Mouse (Mus musculus) liver (tissue): Measurements from ENCODE around the gene Stac3.
A peak's percentile ranks its signal among the peaks of the same experiment; 100 is the strongest.

ENCODE experiments used
- DNase-seq: peaks from one replicate; pipeline ENCODE4 v3.0.0-alpha.2; 2020; ENCODE audit warnings: mixed read lengths

Stac3 gene

DNA sequence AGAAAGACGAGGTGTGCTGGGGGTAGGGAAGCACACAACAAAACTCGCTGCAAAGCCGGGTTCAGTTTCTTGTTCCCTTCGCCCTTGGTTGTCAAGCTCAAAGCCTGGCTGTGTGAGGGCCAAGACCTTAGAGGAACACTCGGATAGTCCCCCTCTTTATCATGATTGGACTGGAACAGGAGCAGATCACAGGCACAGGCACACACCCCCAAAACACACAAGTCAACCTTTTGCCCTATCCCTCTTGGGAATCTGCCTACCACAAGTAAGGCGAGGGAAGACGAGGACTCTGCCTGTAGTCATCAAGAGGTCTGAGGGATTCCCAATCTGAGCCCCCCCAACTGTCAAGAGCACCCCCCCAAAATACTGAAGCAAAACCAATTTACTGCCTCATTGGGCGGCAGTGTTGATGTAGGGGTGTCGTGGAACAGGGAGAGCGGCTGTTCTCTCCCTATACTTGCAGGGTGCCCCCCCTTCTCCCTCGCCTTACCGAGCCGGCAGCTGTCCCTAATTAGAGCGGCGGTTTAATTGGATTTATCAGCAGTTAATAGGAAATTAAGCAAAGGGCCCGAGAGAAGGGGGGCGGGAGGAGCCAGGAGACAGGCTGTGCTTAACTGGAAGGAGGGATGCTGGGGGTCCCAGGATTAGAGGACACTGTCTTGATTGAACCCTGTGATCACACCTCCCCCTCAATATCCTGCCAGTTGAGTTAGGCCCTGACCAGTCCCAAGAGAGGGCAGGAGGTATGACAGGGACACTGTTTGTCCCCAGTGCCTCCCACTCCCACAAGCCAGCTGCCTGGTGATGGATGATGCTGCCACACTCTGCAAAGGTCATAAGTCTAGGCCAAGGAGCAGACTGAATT lies 8.6 kb downstream of the Stac3 start:
- no peak for DNase-seq

DNA sequence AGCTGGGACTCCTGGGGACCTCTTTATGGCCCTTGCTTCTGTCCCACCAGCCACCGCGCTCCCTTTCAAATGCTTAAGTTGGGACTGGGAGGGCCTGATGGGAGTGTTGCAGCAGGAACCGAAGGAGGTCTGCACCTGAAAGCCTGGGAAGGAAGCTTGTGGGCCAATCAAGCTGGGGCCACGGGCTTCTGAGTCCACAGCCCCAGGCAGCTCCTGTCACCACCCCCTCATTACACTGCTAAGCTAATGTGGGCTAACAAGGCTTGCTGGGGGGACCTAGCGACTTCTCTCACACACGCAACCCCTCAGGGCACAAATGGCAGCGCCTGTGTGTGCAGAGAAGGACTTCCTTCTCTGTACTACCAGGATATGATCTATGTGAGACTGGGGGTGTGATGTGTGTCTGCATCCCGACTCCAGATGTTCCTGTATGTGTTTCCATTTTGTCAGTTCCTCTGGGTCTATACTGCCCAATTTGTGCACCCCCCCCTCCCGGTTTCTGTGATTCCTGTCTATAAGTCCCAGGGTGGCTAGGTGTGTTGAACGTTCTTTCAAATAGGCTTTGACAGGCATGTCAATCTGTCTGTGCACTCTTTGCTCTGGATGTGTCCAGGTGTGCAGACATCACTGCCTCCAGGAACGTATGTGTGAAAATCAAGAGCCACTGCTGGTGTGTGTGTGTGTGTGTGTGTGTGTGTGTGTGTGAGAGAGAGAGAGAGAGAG lies 9.6 kb downstream of the Stac3 start:
- no peak for DNase-seq

DNA sequence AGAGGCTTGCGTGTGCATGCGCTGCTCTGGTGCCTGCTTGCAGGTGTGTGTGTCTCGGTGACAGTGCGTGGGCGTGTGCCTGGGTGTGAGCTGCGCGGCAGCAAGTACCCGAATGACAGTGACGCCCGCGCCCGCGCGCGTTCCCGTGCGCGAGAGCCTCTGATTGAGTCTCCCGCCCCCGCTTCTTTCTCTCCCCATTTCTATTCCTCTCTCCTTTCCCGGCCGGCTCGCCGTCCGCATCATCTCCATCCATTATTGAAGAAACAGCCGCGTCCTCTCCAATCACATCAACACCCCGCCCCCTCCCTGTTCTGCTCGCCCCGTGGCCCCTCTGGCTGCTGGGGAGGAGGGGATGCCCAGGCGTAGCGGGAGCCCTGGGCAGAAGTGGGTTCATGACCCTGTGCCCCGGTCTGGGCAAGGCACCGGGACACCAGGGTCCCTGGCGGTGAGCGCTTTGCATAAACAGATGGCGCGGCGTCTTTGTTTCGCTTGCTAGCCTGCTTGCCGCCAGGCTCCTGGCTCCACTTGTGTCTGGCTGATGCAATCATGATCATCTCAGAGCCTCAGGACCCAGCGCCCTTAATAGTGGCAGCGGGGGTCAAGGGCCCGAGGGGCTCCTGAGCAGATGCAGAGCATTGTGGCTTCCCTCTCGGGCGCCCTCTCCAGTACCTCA lies 10.3 kb downstream of the Stac3 start:
- DNase-seq: no peak

DNA sequence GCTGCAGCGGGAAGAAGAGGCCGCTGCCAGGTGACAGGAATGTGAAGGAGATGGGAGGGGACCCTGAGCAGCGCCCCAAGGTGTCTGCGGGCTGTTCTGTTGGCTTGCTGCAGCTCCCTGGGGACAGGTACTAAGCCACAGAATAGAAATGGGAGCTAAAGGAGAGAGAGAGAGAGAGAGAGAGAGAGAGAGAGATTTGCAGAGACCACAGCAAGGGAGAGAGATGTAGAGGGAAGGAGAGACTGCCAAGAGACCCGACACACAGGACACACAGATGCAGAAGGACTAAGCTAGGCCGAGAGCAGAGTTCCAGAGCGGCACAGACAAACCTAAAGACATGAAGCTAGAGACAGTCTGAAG lies 10.8 kb downstream of the Stac3 start:
- no peak for DNase-seq

DNA sequence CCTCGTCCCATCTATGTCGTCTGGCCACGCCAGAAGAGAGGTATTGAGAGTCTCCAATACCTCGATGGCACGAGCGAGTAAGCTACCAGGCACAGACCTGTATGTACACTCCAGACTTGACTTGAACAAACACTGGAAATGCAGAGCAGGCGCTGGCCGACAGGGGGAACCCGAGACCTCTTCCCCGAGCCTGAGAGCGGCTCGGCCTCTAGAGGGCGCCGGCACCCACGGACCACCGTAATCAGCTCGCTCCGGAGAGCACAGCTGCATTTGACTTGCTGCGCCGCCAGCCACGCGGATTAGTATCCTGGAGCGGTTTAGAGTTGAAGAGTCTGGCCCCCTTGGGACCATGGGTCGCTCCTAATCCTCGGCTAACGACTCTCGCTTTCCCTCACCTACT lies 11.3 kb downstream of the Stac3 start:
- peak; percentile 92 for DNase-seq

DNA sequence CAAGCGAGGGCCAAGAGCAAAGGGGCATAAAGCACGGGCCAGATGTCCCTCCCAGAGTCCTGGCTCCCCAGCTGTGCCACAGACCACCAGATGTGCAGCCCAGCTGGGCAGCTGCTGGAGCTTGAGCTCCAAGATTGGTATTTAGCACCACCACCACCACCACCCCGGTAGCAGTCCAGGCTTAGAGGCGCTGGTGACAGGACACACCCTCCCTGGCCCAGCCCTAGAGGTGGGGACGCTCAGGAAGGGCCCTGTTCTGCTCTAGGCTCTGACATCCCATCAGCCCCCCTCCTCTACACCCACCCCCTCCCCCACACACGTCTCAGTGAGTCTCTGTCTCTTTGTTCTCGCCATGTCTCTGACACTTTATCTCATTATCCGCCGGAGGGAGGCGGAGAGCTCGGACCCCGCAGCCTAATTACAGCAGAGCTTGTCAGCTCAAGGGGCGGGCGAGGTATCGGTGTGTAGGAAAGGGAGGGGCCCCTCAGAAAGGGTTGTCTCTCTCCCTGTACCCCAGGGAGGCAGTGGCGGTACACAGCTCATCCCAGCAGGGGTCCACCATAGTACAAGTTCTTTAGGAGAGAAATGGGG lies 12.1 kb downstream of the Stac3 start:
- DNase-seq: peak; percentile 61

DNA sequence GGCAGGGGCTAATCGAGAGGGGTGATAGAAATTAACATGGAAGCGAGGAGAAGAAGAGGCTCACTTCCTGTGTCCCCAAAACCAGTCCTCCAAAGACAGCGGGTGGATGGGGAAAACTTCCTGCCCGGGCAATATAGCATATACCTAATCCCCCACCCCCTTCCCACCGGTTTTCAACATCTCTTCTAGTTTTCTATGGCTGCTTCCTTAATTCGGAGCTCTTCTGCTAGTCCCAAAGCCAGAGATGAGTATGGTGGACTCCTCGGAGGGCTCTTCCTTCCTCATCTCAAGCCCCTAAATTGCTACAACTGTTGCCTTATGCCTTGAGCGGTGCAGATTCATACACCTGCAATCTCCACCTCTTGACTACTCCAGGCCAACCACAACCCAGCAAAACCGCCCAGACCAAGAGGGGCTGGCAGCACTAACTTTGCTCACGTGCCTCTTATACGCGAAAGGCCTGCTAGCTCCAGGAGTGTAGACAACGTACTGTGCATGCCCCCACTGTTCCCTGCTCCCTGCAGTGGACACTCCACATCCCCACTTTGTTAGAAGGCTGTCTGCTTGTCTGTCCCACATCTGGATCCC lies 12.7 kb downstream of the Stac3 start:
- DNase-seq: no peak

DNA sequence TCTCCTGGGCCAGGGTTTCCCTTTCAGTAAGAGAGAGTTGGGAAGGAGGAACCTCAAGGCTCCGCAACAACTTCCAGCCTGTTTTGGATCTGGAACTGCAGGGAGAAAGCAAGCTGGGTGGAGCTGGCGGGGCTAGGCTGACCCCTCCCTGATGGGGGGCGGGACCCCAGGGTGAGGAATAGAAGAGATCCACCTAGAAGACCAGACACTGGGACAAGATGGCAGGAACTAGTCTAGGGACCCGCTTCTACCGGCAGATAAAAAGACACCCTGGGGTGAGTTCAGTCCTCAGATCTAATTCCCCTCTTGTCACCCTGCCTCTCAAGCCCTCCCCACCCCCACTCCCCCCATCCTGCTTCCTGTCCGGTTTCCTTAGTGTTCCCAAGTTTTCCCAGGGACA lies 13.3 kb downstream of the Stac3 start, which contains the start of gene Ndufa4l2:
Ndufa4l2 (plus strand) TSS at position 204 of the 400 bp plus-strand sequence.
- DNase-seq: no peak

DNA sequence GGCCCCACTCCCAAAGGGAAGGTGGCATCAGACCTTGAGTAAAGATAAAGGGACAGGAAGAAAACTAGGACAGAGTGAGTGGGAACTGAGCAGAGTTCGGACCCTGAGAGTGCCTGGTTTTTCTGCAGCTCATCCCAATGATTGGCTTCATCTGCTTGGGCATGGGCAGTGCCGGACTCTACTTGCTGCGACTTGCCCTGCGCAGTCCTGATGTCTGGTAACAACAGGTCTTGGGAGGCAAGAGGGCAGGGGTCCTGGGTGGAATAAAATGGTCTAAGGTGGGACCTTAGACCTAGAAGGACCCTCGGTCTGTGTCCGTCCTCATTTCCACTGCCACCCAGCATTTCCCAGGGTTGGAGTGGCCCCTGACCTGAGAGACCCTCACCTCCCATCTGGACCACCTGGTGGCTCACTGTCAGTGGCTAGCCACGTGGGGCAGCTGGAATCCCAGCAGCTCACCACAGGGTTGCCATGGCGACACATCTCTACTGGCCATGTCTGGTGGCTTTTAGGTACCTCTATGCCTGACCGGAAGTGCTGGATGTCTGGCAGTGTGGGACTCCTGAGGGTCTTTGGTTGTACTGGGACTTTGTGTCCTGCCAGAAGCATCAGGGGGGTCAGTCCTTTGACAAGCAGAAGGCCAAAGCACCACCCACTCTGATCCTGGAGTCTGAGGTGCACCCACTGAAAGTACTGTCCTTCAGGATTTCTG lies 13.9 kb downstream of the Stac3 start:
- DNase-seq: no peak

DNA sequence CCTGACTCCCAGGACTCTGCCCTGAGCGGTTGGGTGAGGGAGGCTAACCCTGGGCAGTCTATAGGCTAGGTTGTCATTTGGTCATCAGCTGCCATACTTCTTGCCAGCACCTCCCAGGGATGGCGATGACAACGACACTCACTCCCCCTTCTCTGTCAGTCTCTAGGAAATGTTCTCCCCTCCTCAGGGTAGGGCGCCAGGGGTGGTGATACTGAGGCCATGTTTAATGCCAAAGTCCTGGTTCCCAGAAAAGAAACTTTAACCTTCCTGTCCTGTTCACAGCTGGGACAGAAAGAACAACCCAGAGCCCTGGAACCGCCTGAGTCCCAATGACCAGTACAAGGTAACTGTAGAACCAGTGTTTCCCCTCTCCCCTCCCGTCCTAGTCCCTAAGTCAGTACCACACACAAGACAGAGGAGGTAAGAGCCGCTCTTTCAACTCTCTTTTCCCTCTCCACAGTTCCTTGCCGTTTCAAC lies 14.5 kb downstream of the Stac3 start:
- DNase-seq: no peak

DNA sequence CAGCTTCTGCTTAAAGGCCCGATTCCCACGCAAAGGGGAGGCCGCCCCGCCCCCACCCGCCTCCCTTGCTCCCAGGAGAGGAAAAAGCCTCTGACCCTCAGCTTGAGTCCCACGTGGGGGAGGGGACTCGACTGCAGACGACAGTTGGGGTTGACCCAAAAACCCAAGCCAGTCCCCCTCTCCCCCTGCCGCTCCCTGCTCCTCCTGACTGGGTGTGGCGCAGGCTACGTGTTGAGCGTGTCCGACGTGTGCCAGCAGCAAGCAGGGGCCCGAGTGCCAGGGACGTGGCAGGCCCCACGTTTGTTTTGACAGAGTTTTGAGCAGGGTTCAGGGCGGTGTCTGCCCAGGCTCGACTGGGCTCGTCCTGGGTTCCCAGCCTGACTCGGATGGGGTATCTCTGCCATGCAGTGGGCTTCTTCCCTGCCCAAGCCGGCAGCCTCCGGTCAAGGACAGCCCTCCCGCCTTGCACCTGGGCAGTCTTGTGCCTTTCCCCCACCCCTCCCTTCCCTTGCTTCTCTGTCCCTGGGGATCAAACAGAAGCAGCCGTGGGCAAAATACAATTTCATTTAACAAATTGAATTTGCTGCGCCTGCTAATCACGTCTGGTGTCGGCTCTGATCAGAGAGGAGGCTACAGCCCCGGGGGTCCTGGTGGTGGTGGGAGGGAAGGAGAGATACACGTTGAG lies 15.2 kb downstream of the Stac3 start:
- DNase-seq: peak; percentile 69

DNA sequence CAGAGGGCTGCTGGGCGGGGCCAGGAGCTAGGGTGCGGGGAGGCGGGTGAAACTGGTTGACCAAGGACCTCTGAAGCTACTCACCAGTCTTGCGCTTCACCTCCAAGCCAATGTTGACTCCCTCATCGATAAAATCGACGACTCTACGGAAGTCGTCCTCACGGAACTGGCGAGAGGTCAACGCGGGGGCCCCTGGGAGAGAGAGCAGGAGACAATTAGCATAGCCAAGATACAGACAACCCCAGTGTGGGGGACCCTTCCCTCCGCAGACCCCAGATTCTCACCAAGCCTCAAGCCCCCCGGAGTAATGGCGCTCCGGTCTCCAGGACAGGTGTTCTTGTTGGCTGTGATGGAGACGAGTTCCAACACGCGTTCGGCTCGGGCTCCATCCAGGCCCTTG lies 16.5 kb downstream of the Stac3 start:
- no peak for DNase-seq

DNA sequence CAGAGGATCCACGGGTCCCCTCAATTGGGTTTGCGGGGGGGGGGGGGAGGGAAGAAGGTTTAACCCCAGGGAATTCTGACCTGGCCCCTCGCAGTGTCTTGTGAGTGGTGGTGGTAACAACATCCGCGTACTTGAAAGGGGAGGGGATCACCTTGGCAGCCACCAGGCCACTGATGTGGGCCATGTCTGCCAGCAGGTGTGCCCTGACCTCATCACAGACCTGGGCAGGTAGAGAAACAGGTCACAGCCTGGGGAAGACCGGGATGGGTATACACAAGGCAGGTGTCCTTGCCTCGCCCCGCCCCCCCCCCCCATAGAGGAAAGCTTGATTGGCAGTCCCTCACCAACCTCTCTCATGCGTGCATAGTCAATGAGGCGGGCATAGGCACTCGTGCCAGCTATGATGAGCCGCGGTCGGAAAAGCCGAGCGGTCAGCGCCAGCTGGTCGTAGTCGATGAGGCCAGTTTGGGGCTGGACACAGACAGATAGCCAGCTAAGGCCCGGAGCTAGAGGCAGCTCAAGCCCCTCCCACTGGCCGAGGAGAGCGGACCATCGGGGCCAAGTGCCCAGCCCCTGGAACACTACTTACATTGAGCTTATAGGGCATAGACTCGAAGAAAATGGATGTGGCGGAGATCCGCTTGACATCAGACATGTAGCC lies 17.7 kb downstream of the Stac3 start:
- no peak for DNase-seq

DNA sequence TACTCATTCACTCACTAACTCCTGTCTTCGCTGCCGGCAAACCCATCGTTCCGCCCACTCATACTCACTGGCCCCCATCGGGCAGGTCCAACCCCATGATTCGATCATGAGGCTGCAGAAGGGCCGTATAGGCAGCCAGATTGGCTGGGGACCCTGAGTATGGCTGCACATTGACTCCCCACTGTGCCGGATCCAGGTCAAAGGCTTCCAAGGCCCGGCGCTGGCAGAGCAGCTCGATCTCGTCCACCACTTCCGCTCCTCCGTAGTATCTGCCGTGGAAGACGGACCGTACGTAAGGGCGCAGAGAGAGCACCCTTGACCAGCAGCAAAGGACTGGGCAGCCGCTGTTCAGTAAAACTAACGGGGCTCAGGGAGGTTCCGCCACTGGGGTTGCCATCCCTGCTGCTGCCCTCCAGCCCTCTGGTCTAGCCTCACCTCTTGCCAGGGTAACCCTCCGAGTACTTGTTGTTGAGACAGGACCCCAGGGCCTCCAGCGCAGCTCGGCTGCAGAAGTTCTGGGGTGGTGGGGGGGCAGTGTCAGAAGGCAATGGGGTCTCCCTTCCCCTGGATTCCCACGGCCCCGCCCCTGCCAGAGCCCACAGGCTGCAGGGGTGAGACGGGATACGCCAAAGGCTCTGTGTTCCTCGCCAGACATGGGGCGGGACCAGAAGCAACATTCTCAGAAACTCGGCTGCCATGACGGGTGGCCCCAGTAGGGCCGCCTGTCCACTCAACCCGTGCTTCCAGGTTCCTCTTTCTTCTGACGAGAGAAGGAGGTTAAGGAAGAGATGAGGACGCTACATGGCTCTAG lies 18.6 kb downstream of the Stac3 start:
- no peak for DNase-seq

DNA sequence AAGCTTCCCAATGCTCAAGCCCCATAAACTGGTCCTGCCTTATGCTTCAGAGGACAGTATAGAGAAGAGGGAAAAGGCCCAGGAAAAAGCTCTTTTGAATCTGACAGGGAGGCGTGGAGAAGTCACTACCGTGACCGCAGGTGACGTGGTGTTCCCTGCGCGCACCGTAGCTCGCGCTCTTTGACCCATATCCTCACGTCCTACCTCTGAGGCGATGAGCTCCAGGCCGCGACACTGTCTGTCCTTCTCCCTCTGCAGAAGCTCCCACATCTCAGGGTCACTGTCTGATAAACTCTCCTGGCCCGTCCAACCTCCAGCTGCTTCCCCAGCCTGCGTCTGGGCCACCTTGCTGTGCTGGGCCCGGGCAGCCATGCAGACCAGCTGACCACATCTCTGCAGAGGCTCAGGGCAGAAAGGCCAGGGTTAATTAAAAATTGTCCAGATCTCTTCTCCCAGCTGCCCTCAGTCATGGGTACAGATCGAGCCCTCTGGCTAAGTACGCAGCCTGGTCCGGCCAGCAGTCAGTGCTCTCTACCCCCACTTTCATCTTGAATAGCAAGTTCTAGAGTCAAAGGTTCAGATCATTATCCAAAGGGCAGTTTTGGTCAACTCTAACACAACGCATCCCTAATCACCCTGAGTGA lies 19.4 kb downstream of the Stac3 start:
- DNase-seq: no peak

DNA sequence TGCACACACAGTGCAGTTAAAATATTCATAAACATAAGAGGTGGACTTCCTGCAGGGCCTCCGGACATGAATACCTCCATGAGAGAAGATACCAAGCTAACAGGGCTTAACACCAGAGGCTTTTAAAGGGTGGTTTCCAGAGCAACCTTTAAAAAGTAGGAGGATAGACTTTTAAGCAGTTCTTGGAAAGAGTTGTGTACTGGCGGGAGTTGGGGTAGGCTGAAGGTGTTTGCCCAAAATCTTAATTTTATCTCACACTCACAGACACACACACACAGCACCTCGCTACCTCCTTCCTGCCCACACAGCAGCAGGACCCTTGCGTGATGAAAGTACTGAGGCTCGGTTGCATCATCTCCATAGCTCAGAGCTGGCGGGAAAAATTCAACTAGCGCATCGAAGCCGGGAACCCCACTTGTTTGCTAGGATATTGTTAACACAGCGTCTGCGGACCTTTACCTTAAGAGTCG lies 20.2 kb downstream of the Stac3 start:
- peak; percentile 56 for DNase-seq

DNA sequence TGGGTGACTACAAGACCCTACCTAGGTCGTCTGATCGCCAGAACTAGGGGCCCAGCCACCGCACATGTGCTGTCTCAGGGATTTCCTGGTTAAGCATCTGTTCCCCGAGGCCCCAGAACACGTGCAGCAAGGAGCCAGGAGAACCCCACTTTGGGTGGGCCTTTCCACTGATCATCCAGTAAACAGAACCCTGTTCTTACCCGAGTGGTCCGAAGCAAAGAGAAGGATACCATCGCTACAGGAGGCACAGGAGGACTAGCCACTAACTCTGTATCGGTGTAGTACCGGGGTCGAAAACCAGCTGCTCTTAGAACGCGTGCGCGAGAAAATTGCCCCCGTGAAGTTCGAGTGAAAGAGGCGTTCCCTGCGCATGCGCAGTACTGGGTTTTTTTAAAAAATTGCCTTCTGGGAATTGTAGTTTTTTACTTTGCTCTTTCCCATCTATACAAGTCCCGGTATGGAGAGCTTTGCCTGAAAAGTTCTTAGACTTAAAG lies 20.6 kb downstream of the Stac3 start, which contains the start of gene Shmt2:
Shmt2 (minus strand) TSS at position 357 of the 494 bp plus-strand sequence.
- peak; percentile 91 for DNase-seq

DNA sequence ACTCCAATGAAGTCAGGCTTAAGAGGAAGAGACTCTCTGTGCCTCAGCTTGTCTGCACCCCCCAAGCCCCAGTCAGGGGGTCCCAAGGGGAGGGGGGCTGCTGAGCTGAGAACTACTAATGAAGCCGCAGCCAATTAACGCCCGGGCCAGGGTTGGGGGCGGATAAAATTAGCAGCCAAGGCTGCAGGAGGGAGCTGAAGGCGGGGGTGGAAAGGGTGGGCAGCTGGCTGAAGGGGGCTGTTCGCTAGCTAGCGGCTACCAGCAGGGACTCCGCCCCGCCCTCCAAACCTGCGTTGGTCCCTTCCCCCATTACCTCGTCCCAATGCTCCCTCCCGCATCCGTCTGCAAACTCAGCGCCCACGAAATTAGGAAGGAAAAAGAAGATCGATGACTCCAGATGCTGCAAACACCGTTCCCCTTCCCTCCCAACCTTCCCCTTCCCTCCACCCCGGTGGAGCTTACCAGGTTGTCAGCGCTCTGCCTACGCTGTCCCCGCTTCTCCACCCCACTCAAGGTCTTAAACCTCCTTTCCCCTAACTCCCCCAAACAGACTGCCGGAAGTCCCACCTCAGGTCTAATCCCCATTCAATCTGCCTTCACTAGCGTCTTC lies 23.3 kb downstream of the Stac3 start:
- no peak for DNase-seq

DNA sequence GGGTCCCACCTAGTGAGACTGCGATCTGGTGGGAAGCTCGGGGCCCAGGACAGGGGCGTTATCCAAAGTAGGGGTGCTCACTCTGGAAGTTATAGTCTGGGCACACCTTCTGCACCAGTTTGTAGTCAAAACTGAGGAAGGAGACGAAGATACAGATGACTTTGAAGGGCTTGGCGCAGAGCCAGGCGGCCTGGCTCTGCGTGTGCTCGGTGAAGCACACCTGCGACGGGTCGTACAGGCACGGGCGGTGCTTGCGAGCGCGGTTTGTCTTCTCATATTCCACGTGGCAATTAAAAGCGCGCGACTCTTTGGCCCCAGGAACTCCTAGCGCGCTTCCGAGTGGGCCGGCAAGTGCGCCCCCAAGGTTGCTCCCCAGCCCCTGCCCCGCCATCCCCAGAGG lies 24.6 kb downstream of the Stac3 start:
- DNase-seq: no peak
